Mouse (Mus musculus) neural tube, embryonic 14.5 days (tissue): ENCODE measurements at regions not wholly inside any gene's neighbourhood (a gene's known extent, or its start where the extent isn't known, plus 50 kb on each side); places are given as distances from the start of the nearest gene placed in this dataset.

Experiments used
- ATAC-seq: fragments of 200-750 bp; cut with Nextera tagmentation; 2 replicates; pipeline ENCODE4 v1.8.0; 2017; ENCODE audit warnings: low read depth, mild to moderate bottlenecking, moderate TSS enrichment, moderate library complexity
- H3K27ac ChIP-seq: fragments of 300-500 bp; sonication (generic); 2 replicates; pipeline ENCODE4 v1.5.1; 2014; ENCODE audit warnings: low read depth, mild to moderate bottlenecking, control low read depth, low read length, moderate library complexity, mixed read lengths
- H3K27me3 ChIP-seq: fragments of 300-500 bp; sonication (generic); 2 replicates; pipeline ENCODE4 v1.6.1; 2014; ENCODE audit warnings: low read length; ENCODE audit not compliant: control insufficient read depth, insufficient read depth
- H3K36me3 ChIP-seq: fragments of 300-500 bp; sonication (generic); 2 replicates; pipeline ENCODE4 v1.6.1; 2014; ENCODE audit warnings: low read length, mixed read lengths; ENCODE audit not compliant: control insufficient read depth, insufficient read depth
- H3K4me1 ChIP-seq: fragments of 300-500 bp; sonication (generic); 2 replicates; pipeline ENCODE4 v1.6.1; 2014; ENCODE audit warnings: low read length; ENCODE audit not compliant: control insufficient read depth, insufficient read depth
- H3K4me2 ChIP-seq: fragments of 300-500 bp; sonication (generic); 2 replicates; pipeline ENCODE4 v1.6.1; 2014; ENCODE audit warnings: mild to moderate bottlenecking, low read depth, low read length, control low read depth
- H3K4me3 ChIP-seq: fragments of 300-500 bp; sonication (generic); 2 replicates; pipeline ENCODE4 v1.5.1; 2014; ENCODE audit warnings: low read depth, low read length, control low read depth, mixed read lengths
- H3K9ac ChIP-seq: fragments of 300-500 bp; sonication (generic); replicated peaks from 2 replicates; pipeline ENCODE4 v1.6.1; 2014; ENCODE audit warnings: low read depth, mild to moderate bottlenecking, control low read depth, low read length, mixed read lengths
- H3K9me3 ChIP-seq: fragments of 300-500 bp; sonication (generic); 2 replicates; pipeline ENCODE4 v1.6.1; 2016; ENCODE audit warnings: low read length; ENCODE audit not compliant: control insufficient read depth
- WGBS: fragments of 180-500 bp; shearing (Covaris S2); extraction: QIAGEN DNeasy Blood & Tissue Kit; methylation state at CpG from one replicate; pipeline ENCODE4 v1.1.7; 2014; 5-methylcytosine and 5-hydroxymethylcytosine counted together

GRCm38 (mm10) chr16:7929112-7929511 is 495.8 kb downstream of the Tmem114 start:
- Histone ChIP-seq H3K9me3 (no peaks in the 10 kb centered on the region), H3K9ac (no peak overlapping the region), H3K4me3 (no peak overlapping the region), H3K27ac (no peak overlapping the region), H3K4me1 (no peaks in the 10 kb centered on the region), H3K36me3 (no peaks in the 10 kb centered on the region), H3K4me2 (no peak overlapping the region), H3K27me3 (no peaks in the 10 kb centered on the region)
- ATAC-seq = no peak
- WGBS = 48% methylated on average over 4 of the region's 4 CpGs

- H3K4me1 ChIP-seq = no peaks in the 10 kb centered on the region
- H3K9me3 ChIP-seq = no peaks in the 10 kb centered on the region
- no peak overlapping the region for H3K4me2 ChIP-seq
- 83% methylated on average over 6 of the region's 6 CpGs for WGBS
- no peaks in the 10 kb centered on the region for H3K36me3 ChIP-seq
- H3K4me3 ChIP-seq = no peak overlapping the region
- H3K9ac ChIP-seq = no peak overlapping the region
- no peaks in the 10 kb centered on the region for H3K27me3 ChIP-seq
- no peak overlapping the region for H3K27ac ChIP-seq
- no peak for ATAC-seq
These were observed 496.5 kb downstream of the Tmem114 start for GRCm38 (mm10) chr16:7928391-7928935.

GRCm38 (mm10) chr16:7927756-7928155 is 497.2 kb downstream of the Tmem114 start:
- WGBS = 73% methylated on average over 8 of the region's 8 CpGs
- Histone ChIP-seq H3K36me3 (no peaks in the 10 kb centered on the region), H3K9ac (no peak overlapping the region), H3K27ac (no peak overlapping the region), H3K27me3 (no peaks in the 10 kb centered on the region), H3K4me1 (no peaks in the 10 kb centered on the region), H3K4me2 (no peak overlapping the region), H3K4me3 (no peak overlapping the region), H3K9me3 (no peaks in the 10 kb centered on the region)
- no peak for ATAC-seq

- no peak overlapping the region for H3K9ac ChIP-seq
- no peaks in the 10 kb centered on the region for H3K4me1 ChIP-seq
- no peak overlapping the region for H3K4me3 ChIP-seq
- no peaks in the 10 kb centered on the region for H3K36me3 ChIP-seq
- H3K4me2 ChIP-seq = no peak overlapping the region
- ATAC-seq = no peak
- H3K27me3 ChIP-seq = no peaks in the 10 kb centered on the region
- WGBS = 83% methylated on average over 2 of the region's 2 CpGs
- no peaks in the 10 kb centered on the region for H3K9me3 ChIP-seq
- no peak overlapping the region for H3K27ac ChIP-seq
These were observed 529.1 kb downstream of the Tmem114 start for GRCm38 (mm10) chr16:7895786-7896185.

GRCm38 (mm10) chr16:7892799-7893198 is 532.1 kb downstream of the Tmem114 start:
- Histone ChIP-seq H3K4me3 (no peak overlapping the region), H3K4me2 (no peak overlapping the region), H3K9ac (no peak overlapping the region), H3K36me3 (no peaks in the 10 kb centered on the region), H3K9me3 (no peaks in the 10 kb centered on the region), H3K4me1 (no peaks in the 10 kb centered on the region), H3K27ac (no peak overlapping the region), H3K27me3 (no peaks in the 10 kb centered on the region)
- 81% methylated on average over 5 of the region's 5 CpGs for WGBS
- ATAC-seq = no peak

- Histone ChIP-seq H3K4me1 (no peaks in the 10 kb centered on the region), H3K36me3 (no peaks in the 10 kb centered on the region), H3K9me3 (no peaks in the 10 kb centered on the region), H3K27ac (no peak overlapping the region), H3K27me3 (no peaks in the 10 kb centered on the region), H3K4me2 (no peak overlapping the region), H3K9ac (no peak overlapping the region), H3K4me3 (no peak overlapping the region)
- 92% methylated on average over 2 of the region's 2 CpGs for WGBS
- no peak for ATAC-seq
These were observed 561.5 kb downstream of the Tmem114 start for GRCm38 (mm10) chr16:7863406-7863805.

- H3K9me3 ChIP-seq = no peaks in the 10 kb centered on the region
- no peak overlapping the region for H3K9ac ChIP-seq
- H3K27me3 ChIP-seq = no peaks in the 10 kb centered on the region
- no peak overlapping the region for H3K4me3 ChIP-seq
- no peak for ATAC-seq
- WGBS = 75% methylated on average over 5 of the region's 5 CpGs
- H3K27ac ChIP-seq = no peak overlapping the region
- no peaks in the 10 kb centered on the region for H3K4me1 ChIP-seq
- H3K36me3 ChIP-seq = no peaks in the 10 kb centered on the region
- no peak overlapping the region for H3K4me2 ChIP-seq
These were observed 585.8 kb downstream of the Tmem114 start for GRCm38 (mm10) chr16:7839139-7839538.

GRCm38 (mm10) chr16:7831142-7831541 is 593.8 kb downstream of the Tmem114 start:
- ATAC-seq = no peak
- H3K36me3 ChIP-seq = no peaks in the 10 kb centered on the region
- no peak overlapping the region for H3K4me3 ChIP-seq
- no peak overlapping the region for H3K27ac ChIP-seq
- 20% methylated on average over 6 of the region's 6 CpGs for WGBS
- H3K9me3 ChIP-seq = no peaks in the 10 kb centered on the region
- H3K4me2 ChIP-seq = no peak overlapping the region
- no peaks in the 10 kb centered on the region for H3K27me3 ChIP-seq
- no peaks in the 10 kb centered on the region for H3K4me1 ChIP-seq
- H3K9ac ChIP-seq = no peak overlapping the region

GRCm38 (mm10) chr16:7829939-7830650 is 594.8 kb downstream of the Tmem114 start:
- WGBS = 86% methylated on average over 9 of the region's 9 CpGs
- Histone ChIP-seq H3K9ac (no peak overlapping the region), H3K36me3 (no peaks in the 10 kb centered on the region), H3K27ac (no peak overlapping the region), H3K27me3 (no peaks in the 10 kb centered on the region), H3K4me2 (no peak overlapping the region), H3K4me3 (no peak overlapping the region), H3K4me1 (no peaks in the 10 kb centered on the region), H3K9me3 (no peaks in the 10 kb centered on the region)
- no peak for ATAC-seq
